Mouse (Mus musculus) MEL-GATA-1-ER (cell line): Measurements from ENCODE around the gene Plekhh3.
A peak's percentile ranks its signal among the peaks of the same experiment; 100 is the strongest.

Experiments used
- DNase-seq: peaks from one replicate; pipeline ENCODE4 v3.0.0-alpha.2; 2012; ENCODE audit warnings: low read depth; ENCODE audit errors: extremely low read depth

Gene Plekhh3

DNA sequence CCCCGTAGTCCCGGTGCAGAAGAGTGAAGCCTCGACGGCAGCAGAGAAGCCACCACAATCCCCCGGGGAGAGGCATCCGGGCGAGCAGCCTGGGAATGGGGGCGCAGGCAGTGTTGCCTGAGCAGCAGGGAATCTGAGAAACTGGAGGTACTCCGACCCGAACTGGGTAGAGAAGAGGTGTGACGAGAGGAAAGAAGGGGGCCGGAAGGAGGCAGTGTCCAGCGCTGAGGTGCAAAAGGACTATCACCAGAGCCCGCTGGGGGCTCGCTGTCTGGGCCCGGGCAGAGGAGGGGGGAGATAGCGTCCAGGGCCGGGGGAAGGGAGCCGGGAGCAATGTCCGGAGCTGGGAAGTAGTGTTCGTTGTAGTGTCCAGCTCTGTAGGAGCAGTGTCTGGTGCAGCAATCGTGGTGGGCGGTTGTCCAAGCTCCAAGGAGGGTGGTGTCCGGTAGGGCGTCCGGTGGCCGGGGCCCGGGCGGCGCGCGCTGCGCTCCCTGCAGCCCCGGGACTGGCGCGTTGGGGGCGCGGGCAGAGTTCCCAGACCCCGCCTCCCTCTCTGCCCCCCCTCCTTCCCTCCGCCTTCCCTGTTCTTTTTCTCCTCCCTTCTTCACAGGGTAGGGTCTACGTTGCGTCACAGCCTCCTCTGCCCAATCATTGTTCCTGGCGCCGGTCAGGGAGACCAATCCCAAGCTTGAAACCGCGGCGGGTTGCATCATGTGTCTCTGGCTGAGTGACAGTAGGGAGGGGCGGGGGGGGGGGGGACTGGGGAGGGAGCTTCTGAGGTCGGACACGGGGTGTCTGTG, at the start of gene Plekhh3:
TSS of gene Plekhh3 (minus strand) at position 541 of the 800 bp plus-strand sequence.
- peak; percentile 95 for DNase-seq

GRCm38 (mm10) chr11:101220853-101221252, 49.7 kb upstream of the Plekhh3 start:
- DNase-seq: peak; percentile 23

GRCm38 (mm10) chr11:101218436-101219055, 47.4 kb upstream of the Plekhh3 start:
- DNase-seq: no peak

- DNase-seq: no peak
Observed at GRCm38 (mm10) chr11:101216936-101217335, 45.8 kb upstream of the Plekhh3 start.

DNA sequence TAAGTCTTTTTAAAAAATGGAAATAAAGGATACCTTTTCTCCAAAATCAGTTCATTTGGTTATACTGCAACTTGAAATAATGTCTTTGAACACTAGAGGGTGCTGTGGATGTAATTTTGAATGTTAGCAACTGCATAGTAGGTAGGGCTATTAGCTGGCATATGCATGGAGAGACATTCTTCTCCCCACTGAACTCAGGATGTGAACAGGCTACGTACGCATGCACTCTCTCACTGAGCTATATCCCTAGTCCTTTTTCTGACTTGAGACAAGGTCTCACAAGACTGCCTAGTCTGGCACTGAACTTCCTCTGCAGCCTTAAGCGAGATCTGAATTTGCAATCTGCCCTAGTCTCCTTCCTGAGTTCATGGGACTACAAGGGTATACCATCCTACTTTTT, 40.8 kb upstream of the Plekhh3 start:
- DNase-seq: peak; percentile 60

GRCm38 (mm10) chr11:101200986-101201385, 29.8 kb upstream of the Plekhh3 start:
- DNase-seq: no peak

DNA sequence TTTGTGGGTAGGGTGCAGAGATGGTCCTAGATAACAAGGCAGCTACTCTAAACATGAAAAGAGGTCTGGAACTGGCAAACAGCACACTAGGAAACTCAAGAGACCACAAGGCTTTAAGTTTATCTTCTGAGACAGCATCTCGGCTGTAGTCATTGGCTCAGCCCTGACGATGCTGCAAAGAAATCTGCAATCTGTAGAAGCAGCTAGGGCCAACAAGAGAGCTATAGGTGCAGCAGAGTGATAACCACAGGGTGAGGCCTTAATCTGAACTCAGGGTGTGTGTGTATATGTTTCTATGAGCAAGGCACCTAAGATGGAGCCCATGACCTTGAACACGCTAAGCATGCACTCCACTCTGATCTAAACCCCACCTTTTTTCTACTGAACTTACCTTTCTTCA, 28.4 kb upstream of the Plekhh3 start:
- DNase-seq: no peak

GRCm38 (mm10) chr11:101196175-101196574, 25.0 kb upstream of the Plekhh3 start:
- no peak for DNase-seq

- DNase-seq: no peak
Observed at GRCm38 (mm10) chr11:101195571-101195970, 24.4 kb upstream of the Plekhh3 start.

- DNase-seq: no peak
Observed at GRCm38 (mm10) chr11:101195101-101195500, 23.9 kb upstream of the Plekhh3 start.

DNA sequence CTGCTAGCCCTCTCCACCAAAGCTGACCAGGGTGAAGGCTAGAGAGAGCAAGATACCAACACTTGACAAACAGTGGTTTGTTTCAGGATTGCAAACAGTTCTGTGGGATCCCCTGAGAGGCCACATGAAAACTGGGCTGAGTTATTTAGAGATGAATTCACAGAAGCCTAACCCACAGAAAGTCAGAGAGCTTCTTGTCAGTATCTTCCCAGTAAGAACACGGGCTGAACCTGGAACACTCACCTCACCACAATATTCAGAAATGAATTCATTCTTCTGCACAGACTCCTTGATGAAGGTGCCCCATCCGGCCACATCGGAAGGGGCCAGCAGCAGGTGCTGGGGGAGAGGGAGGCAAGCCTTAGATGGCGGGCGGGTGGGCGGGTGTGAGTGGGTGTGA, 23.5 kb upstream of the Plekhh3 start:
- DNase-seq: no peak

DNA sequence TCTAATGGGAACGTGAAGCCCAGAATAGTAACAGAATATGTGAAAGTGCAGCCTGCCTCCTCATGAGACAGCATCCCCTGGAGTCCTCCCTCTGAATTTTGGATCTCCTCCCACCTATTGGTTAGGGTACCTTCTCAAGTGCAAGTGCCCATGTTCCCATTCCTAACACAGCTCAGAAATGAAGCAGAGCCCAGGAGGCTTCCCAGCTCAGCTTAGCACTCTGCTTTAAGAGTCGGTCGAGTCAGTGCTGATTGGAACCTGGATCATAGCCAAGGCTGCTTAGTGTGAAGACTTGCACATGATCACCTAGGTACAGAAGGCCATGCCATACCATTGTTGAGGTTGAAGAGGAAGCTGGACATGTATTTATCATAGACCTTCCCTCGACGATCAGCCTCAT, 23.0 kb upstream of the Plekhh3 start:
- DNase-seq: no peak

DNA sequence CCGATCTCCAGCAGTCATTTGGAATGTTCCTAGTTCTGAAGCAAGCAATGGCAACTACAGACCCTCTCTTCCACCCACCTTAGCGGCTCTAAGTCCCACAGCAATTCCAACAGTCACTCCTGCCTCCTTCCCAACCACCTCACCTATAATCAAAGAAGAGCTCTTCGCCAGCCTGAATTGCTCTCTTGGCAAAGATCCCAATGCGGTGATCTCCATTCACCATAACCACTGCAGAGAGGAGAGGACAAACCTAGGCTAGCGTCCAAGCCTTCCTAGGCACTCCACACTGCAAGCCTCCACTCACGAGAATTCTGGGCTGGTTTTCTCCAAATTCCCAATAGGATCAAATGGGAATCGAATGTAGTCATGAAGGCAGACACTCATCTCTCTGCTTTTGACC, 21.9 kb upstream of the Plekhh3 start:
- no peak for DNase-seq

DNA sequence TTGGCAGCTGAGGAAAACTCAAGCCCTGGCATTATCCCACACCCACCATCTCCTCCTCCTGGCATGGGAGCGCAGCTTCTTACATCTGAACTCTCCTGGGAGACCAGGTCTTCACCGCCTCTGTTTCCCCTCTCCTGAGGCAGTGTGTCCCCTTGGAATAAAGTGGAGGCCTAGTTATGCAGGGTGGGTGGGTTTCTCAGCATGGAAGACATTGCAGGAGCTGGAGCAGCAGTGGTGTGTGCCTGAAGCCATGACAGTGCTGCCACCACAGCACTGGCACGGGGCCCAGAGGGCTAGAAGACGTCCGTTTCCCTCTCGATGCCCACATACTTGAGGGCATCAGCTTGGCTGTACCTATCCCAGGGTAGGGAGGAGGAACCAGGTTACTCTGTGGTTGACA, 21.5 kb upstream of the Plekhh3 start:
- no peak for DNase-seq

DNA sequence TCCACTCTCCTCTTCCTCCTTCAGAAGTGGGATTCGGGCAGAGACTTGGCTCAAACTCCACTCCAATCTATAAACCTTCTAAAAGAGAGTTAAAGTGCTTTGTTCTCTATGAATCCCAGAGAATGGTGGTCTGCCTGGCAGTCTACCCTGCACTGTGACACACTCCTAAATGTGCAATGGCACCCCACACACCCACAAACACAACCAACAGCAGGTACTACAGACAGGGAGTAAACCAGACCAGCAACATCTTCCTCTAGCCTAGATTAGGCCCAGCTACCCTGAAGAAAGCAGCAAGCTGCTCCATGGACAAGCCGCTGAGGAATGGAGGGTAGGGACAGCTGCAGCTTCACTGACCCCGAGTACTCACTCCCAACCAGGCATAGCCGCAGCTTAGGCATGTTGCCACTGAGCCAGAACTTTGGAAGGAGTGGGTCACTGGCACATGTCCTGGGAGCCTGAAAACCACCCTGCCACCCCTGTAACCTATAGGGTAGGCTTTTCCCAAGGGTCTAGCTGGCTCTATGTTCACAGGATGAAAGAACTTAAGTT, 20.8 kb upstream of the Plekhh3 start:
- no peak for DNase-seq

- DNase-seq: peak; percentile 7
Observed at GRCm38 (mm10) chr11:101190913-101191907, 20.1 kb upstream of the Plekhh3 start.

DNA sequence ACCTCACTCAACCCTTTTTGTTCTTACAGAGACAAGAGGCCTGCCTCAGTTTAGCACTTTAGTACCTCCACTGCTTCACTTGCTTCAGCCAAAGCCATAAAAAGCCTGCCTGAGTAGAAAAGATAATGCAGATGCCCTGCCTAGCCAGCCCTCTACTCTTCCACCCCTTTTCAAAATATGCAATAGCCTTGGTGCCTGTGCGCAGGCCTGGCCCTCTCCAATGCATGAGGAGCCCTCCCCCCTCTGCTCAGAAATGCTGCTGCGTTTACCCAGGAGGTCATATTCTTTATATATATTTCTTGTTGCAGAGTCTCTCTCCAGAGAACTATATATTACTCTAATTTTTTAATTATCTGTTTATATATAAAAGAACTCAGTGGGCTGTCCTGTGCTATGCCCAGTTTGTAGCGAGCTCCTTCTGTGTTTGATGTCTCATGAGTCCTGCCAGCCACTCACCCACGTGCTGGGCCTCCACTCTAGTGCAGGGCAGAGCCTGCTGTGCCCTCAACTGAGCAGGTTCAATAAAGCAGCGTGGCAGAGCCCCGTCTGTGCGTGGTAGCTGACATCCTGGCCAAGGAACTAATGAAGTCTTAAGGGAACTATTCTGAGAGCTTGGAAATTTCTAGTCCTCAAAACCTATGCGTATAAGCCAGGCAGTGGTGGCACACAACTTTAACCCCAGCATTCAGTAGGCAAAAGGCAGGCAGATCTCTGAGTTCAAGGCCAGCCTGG, 19.2 kb upstream of the Plekhh3 start:
- DNase-seq: no peak

GRCm38 (mm10) chr11:101189495-101190180, 18.5 kb upstream of the Plekhh3 start:
- peak; percentile 86 for DNase-seq

DNA sequence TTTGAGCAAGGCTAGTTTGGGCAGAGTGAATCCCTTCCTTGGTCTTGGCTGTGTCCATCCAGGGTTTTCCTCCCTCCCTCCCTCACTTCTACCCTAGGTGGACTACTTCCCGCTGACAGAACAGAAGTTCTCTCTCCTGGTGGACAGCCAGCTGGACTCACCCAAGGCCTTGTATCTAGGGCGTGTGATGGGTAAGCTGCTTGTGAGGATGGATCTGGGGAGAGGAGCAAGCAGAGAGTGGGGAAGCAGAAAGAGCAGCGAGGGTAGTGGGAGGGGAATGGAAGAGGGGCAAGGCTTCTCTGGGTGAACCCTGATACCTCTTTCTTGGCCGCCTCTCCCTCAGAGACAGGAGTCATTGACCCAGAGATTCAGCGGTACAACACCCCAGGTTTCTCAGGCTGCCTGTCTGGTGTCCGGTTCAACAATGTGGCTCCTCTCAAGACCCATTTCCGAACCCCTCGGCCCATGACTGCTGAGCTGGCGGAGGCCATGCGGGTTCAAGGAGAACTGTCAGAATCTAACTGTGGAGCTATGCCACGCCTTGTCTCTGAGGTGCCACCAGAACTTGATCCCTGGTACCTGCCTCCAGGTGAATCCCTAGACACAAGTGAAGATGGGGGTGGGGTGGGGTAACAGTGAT, 17.1 kb upstream of the Plekhh3 start:
- DNase-seq: no peak

DNA sequence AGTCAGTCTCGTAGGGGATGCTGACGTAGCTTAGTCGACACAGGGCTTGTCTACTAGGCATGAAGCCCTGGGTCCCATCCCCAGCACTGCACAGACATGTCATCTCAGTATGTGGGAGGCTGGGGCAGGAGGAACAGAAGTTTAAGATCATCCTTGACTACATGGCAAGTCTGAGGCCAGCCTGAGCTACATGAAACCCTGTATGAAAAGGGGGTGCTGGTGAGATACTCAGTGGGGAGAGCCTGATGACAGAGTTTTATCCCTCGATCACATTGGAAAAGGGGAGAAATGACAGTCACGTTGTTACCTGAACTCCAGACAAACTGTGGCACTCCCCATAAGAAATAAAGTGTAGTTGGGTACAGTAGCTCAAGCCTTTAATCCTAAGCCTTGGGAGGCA, 16.4 kb upstream of the Plekhh3 start:
- DNase-seq: no peak
